Mouse (Mus musculus): ENCODE measurements at regions not wholly inside any gene's neighbourhood (a gene's known extent, or its start where the extent isn't known, plus 50 kb on each side); places are given as distances from the start of the nearest gene placed in this dataset.

DNA sequence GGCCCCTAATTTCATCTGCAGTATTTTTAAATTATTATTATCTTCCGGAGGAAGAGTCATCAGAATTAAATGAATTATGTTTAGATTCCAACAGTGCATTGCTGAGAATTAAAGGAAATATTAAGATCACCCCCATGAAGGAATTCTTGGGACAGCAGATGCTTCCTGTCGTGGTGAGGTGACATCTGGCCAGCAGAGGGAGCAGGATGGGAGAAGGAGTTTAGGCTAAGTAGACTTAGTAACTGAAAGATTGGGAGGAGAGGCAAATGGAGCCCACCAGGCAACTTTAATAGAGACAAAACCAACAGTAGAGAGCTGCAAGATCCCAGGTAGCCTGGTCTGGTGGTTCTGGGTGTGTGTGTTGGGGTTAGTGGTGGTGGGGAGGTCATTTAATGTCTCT, 629.5 kb upstream of the Kirrel3 start:
- TF ChIP-seq POU5F1 (IDR thresholded peaks at IDR 0.05; ENCODE audit: borderline replicate concordance, low read length) = no peak
- TF ChIP-seq CTCF (conservative IDR thresholded peaks at IDR 0.05; ENCODE audit: low read length) = peak; percentile 39
- Histone ChIP-seq H3K9me3 (ENCODE audit: low read length) (no peaks in the 10 kb centered on the region), H3K4me3 (replicated peaks; ENCODE audit: low read length) (no peak overlapping the region), H3K27me3 (ENCODE audit: insufficient read depth, low read length) (no peaks in the 10 kb centered on the region), H3K36me3 (ENCODE audit: insufficient read depth, low read length) (no peaks in the 10 kb centered on the region), H3K4me1 (replicated peaks; ENCODE audit: low read depth, low read length) (no peaks in the 10 kb centered on the region)

DNA sequence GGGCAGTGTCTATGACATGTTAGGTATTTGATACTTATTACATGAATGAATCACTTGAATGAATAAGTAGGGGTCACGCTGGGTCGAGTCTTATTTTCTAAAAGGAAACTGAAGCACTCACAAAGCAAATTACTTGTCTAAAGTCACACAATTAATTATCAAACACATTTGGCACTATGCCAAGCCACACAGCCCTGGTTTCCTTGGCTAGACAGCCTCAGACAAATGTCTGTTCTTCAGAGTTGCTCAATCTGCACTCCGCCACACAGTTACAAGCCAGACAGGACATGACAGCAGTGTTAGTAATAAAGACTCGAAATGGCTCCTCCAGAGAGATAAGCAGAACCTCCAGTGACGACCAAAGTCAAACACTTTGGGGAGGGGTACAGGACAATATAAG, 627.2 kb upstream of the Kirrel3 start:
- Histone ChIP-seq H3K36me3 (ENCODE audit: insufficient read depth, low read length) (no peaks in the 10 kb centered on the region), H3K4me1 (replicated peaks; ENCODE audit: low read depth, low read length) (no peaks in the 10 kb centered on the region), H3K4me3 (replicated peaks; ENCODE audit: low read length) (no peak overlapping the region), H3K9me3 (ENCODE audit: low read length) (no peaks in the 10 kb centered on the region), H3K27me3 (ENCODE audit: insufficient read depth, low read length) (no peaks in the 10 kb centered on the region)
- no peak for TF ChIP-seq CTCF (conservative IDR thresholded peaks at IDR 0.05; ENCODE audit: low read length)
- no peak for TF ChIP-seq POU5F1 (IDR thresholded peaks at IDR 0.05; ENCODE audit: borderline replicate concordance, low read length)
- no peak for TF ChIP-seq NANOG (IDR thresholded peaks at IDR 0.05; ENCODE audit: borderline replicate concordance, low read length)

DNA sequence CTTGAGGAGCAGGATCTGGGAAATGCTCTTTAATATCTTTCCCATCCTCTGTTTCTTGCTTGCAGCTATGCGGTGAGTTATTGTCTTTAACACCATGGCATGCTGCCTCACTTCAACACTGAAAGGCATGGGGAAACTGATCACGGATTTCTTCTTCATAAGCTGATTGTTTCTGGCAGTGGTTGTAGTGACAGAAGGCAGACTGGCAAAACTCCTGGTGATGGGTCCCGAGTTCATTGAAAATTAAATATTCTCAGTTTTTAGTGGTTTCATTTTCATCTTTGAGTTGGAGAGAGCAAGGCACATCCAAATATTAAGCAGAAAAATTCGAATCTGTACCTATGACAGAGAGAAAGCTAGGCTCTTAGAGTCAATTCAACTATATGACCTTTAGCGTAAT, 617.0 kb upstream of the Kirrel3 start:
- H3K4me3 ChIP-seq (replicated peaks; ENCODE audit: low read length) = no peak overlapping the region
- H3K4me1 ChIP-seq (replicated peaks; ENCODE audit: low read depth, low read length) = no peaks in the 10 kb centered on the region
- H3K27me3 ChIP-seq (ENCODE audit: insufficient read depth, low read length) = no peaks in the 10 kb centered on the region
- no peaks in the 10 kb centered on the region for H3K36me3 ChIP-seq (ENCODE audit: insufficient read depth, low read length)
- no peak for TF ChIP-seq POU5F1 (IDR thresholded peaks at IDR 0.05; ENCODE audit: borderline replicate concordance, low read length)
- no peak for TF ChIP-seq CTCF (conservative IDR thresholded peaks at IDR 0.05; ENCODE audit: low read length)
- TF ChIP-seq NANOG (IDR thresholded peaks at IDR 0.05; ENCODE audit: borderline replicate concordance, low read length) = no peak
- no peaks in the 10 kb centered on the region for H3K9me3 ChIP-seq (ENCODE audit: low read length)

DNA sequence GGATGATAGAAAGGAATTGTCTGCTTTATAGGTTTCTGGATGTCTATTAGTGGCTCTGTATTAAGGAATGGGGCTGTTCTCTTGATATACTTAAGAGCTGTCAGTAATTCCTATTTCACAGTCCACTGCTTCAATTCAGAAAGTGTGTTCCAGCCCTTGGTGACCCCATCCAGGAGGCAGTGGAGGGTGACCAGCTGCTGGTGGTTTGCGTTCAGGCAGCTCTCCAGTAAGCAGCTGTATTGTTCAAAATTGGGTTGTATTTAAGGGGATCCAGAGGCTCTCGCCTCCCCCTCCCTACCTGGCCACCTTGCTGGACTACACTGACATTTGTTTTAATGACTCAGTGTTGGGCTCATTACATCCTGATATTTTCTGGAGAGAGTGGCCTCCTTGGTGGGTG, 598.4 kb upstream of the Kirrel3 start:
- Histone ChIP-seq H3K9me3 (ENCODE audit: low read length) (no peaks in the 10 kb centered on the region), H3K4me1 (replicated peaks; ENCODE audit: low read depth, low read length) (no peaks in the 10 kb centered on the region), H3K36me3 (ENCODE audit: insufficient read depth, low read length) (no peaks in the 10 kb centered on the region), H3K4me3 (replicated peaks; ENCODE audit: low read length) (no peak overlapping the region), H3K27me3 (ENCODE audit: insufficient read depth, low read length) (no peaks in the 10 kb centered on the region)
- TF ChIP-seq CTCF (conservative IDR thresholded peaks at IDR 0.05; ENCODE audit: low read length) = no peak
- TF ChIP-seq NANOG (IDR thresholded peaks at IDR 0.05; ENCODE audit: borderline replicate concordance, low read length) = no peak

DNA sequence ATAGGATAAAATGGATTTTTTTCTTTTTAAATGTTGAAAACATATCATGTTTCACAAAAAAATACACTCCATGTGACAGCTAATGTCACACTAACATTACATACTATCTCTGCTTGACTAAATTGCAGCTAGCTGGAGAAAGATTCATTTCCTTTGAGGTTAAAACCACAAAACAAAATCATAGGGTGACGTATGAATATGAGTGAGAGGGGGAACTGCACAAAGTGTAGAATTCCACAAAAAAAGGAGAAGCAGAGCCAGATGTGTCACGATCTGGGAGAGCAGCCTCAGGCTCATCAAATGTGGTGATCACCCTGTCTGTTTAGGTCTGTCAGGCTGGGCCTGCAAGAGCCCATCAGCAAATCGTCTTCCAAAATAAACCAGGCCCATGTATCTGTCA, 593.7 kb upstream of the Kirrel3 start:
- Histone ChIP-seq H3K36me3 (ENCODE audit: insufficient read depth, low read length) (no peaks in the 10 kb centered on the region), H3K4me3 (replicated peaks; ENCODE audit: low read length) (no peak overlapping the region), H3K27me3 (ENCODE audit: insufficient read depth, low read length) (no peaks in the 10 kb centered on the region), H3K9me3 (ENCODE audit: low read length) (no peaks in the 10 kb centered on the region), H3K4me1 (replicated peaks; ENCODE audit: low read depth, low read length) (no peaks in the 10 kb centered on the region)
- no peak for TF ChIP-seq POU5F1 (IDR thresholded peaks at IDR 0.05; ENCODE audit: borderline replicate concordance, low read length)
- TF ChIP-seq NANOG (IDR thresholded peaks at IDR 0.05; ENCODE audit: borderline replicate concordance, low read length) = no peak
- no peak for TF ChIP-seq CTCF (conservative IDR thresholded peaks at IDR 0.05; ENCODE audit: low read length)

DNA sequence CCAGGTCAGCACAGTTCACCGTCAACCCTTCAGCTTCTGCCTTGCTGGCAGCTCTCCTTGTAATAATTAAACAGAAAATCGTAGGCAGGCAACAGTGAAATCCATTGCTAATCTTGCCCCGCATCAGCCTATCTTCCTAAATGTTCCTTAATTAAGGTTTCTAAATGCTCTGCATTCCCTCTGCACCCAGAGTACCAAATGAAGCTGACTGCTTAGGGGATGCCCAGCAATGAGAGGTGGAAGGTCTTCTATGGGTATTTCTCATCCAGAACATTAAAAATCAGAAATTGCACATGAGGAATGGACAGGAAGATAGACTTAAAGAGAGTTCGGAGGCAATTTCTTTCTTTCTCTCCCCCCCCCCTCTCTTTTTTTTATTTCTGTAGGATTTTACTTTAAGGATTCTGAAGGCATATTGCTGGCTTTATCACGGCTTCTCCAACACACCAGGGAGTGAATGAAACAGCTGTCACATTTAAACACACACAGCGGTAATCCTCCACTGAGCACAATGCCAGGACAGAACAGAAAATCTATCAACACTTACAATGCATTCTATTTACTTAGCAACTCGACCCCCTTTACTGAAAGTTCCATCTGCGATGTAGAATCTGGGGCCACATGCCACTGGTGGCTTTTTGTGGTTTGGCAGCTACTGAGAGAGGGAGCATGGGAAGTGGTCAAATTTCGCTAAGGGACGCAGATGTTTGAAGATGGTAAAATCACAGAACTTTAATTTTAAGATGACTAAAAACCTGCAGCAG, 584.2 kb upstream of the Kirrel3 start:
- no peak overlapping the region for H3K4me3 ChIP-seq (replicated peaks; ENCODE audit: low read length)
- no peaks in the 10 kb centered on the region for H3K36me3 ChIP-seq (ENCODE audit: insufficient read depth, low read length)
- H3K9me3 ChIP-seq (ENCODE audit: low read length) = no peaks in the 10 kb centered on the region
- no peaks in the 10 kb centered on the region for H3K27me3 ChIP-seq (ENCODE audit: insufficient read depth, low read length)
- no peaks in the 10 kb centered on the region for H3K4me1 ChIP-seq (replicated peaks; ENCODE audit: low read depth, low read length)
- TF ChIP-seq POU5F1 (IDR thresholded peaks at IDR 0.05; ENCODE audit: borderline replicate concordance, low read length) (no peak), CTCF (conservative IDR thresholded peaks at IDR 0.05; ENCODE audit: low read length) (no peak), NANOG (IDR thresholded peaks at IDR 0.05; ENCODE audit: borderline replicate concordance, low read length) (no peak)

DNA sequence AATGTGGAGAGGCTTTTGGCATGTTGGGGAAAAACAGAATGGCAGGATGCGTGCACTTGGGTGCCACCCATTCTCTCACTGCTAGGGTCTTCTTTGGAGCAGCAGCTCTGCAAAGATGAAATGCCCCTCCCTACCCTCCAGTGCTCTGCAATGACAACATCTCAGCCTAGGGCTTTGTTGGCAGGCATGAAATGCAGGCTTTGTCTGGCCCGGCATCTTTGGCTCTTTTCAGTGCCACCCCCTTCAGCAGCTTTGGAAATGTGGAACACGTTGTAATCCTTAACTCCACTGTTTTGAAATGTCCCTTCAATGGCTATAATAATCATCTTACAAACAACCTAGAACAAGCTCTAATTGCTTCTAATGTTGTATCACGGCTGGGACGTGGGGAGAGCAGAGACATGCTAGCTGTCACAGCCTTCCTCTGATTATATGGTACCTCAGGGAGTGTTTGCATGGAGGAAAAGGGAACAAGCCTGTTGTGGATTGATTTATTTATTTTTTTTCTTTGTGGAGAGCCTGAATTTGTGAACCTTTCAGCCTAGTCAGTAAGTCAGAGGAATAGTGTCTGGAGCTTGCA, 581.6 kb upstream of the Kirrel3 start:
- Histone ChIP-seq H3K9me3 (ENCODE audit: low read length) (no peaks in the 10 kb centered on the region), H3K27me3 (ENCODE audit: insufficient read depth, low read length) (no peaks in the 10 kb centered on the region), H3K4me1 (replicated peaks; ENCODE audit: low read depth, low read length) (no peaks in the 10 kb centered on the region), H3K36me3 (ENCODE audit: insufficient read depth, low read length) (no peaks in the 10 kb centered on the region), H3K4me3 (replicated peaks; ENCODE audit: low read length) (no peak overlapping the region)
- TF ChIP-seq NANOG (IDR thresholded peaks at IDR 0.05; ENCODE audit: borderline replicate concordance, low read length) (no peak), POU5F1 (IDR thresholded peaks at IDR 0.05; ENCODE audit: borderline replicate concordance, low read length) (no peak), CTCF (conservative IDR thresholded peaks at IDR 0.05; ENCODE audit: low read length) (no peak)

DNA sequence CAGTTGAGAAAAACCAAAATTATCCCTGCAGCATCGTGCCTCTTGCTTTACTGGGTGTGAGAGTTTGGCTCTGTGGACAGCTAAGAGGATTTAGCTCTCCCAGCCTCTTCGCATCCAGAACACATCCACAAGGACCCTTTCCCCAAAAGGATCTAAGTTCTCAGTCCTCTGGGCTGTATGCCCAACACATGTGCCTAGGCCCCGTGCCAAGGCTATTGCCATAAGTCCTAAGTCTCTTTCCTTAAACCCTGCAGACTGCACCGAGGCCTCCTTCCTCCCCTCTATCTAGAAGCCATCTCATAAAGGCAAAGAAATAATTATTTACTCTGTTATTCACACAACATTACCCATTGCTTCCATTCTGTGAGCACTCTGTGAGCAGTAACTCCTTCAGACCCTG, 570.8 kb upstream of the Kirrel3 start:
- no peaks in the 10 kb centered on the region for H3K4me1 ChIP-seq (replicated peaks; ENCODE audit: low read depth, low read length)
- TF ChIP-seq NANOG (IDR thresholded peaks at IDR 0.05; ENCODE audit: borderline replicate concordance, low read length) (no peak), POU5F1 (IDR thresholded peaks at IDR 0.05; ENCODE audit: borderline replicate concordance, low read length) (no peak), CTCF (conservative IDR thresholded peaks at IDR 0.05; ENCODE audit: low read length) (no peak)
- no peaks in the 10 kb centered on the region for H3K9me3 ChIP-seq (ENCODE audit: low read length)
- no peaks in the 10 kb centered on the region for H3K27me3 ChIP-seq (ENCODE audit: insufficient read depth, low read length)
- H3K36me3 ChIP-seq (ENCODE audit: insufficient read depth, low read length) = no peaks in the 10 kb centered on the region
- H3K4me3 ChIP-seq (replicated peaks; ENCODE audit: low read length) = no peak overlapping the region
